Mouse (Mus musculus): ENCODE data around the gene Amer3.
"Not testable (repeated sequence)": the region's sequence is repeated elsewhere in the genome, so short reads cannot be mapped to it uniquely, and the experiment has no call there.

The Amer3 gene

GRCm38 (mm10) chr1:34578851-34579781 lies at the start of gene Amer3:
Amer3 (plus strand) TSS chr1:34579657.
- DNase-seq (ENCODE audit: low read depth, low spot score), result peak; percentile 68

- DNase-seq (ENCODE audit: low read depth, low spot score), result not testable (repeated sequence)
Measured at GRCm38 (mm10) chr1:34534574-34534973, 44.9 kb upstream of the Amer3 start.

GRCm38 (mm10) chr1:34535043-34535698 lies 44.3 kb upstream of the Amer3 start, which contains the start of gene Cfc1:
Cfc1 (plus strand) TSS chr1:34535648.
- not testable (repeated sequence) for DNase-seq (ENCODE audit: low read depth, low spot score)

- peak; percentile 4 for DNase-seq (ENCODE audit: low read depth, low spot score)
Measured at GRCm38 (mm10) chr1:34536291-34536766, 43.1 kb upstream of the Amer3 start.

GRCm38 (mm10) chr1:34536767-34537485 lies 42.5 kb upstream of the Amer3 start:
- peak; percentile 48 for DNase-seq (ENCODE audit: low read depth, low spot score)

- no peak for DNase-seq (ENCODE audit: low read depth, low spot score)
Measured at GRCm38 (mm10) chr1:34547074-34547473, 32.4 kb upstream of the Amer3 start.

- no peak for DNase-seq (ENCODE audit: low read depth, low spot score)
Measured at GRCm38 (mm10) chr1:34553690-34554089, 25.8 kb upstream of the Amer3 start.

GRCm38 (mm10) chr1:34554275-34554674 lies 25.2 kb upstream of the Amer3 start:
- no peak for DNase-seq (ENCODE audit: low read depth, low spot score)

- DNase-seq (ENCODE audit: low read depth, low spot score), result no peak
Measured at GRCm38 (mm10) chr1:34560843-34561242, 18.6 kb upstream of the Amer3 start, which contains the start of gene Prss40. Prss40 (minus strand) TSS chr1:34560943.

GRCm38 (mm10) chr1:34564383-34565045 lies 14.9 kb upstream of the Amer3 start:
- no peak for DNase-seq (ENCODE audit: low read depth, low spot score)

GRCm38 (mm10) chr1:34568120-34568519 lies 11.3 kb upstream of the Amer3 start:
- DNase-seq (ENCODE audit: low read depth, low spot score), result no peak

- DNase-seq (ENCODE audit: low read depth, low spot score), result no peak
Measured at GRCm38 (mm10) chr1:34569876-34570275, 9.6 kb upstream of the Amer3 start.

- DNase-seq (ENCODE audit: low read depth, low spot score), result no peak
Measured at GRCm38 (mm10) chr1:34571431-34571830, 8.0 kb upstream of the Amer3 start.

GRCm38 (mm10) chr1:34573221-34573620 lies 6.2 kb upstream of the Amer3 start:
- no peak for DNase-seq (ENCODE audit: low read depth, low spot score)

- no peak for DNase-seq (ENCODE audit: low read depth, low spot score)
Measured at GRCm38 (mm10) chr1:34579782-34580356, 412 bp downstream of the Amer3 start.

- no peak for DNase-seq (ENCODE audit: low read depth, low spot score)
Measured at GRCm38 (mm10) chr1:34582218-34582617, 2.8 kb downstream of the Amer3 start.

- DNase-seq (ENCODE audit: low read depth, low spot score), result no peak
Measured at GRCm38 (mm10) chr1:34583821-34584263, 4.4 kb downstream of the Amer3 start.

- no peak for DNase-seq (ENCODE audit: low read depth, low spot score)
Measured at GRCm38 (mm10) chr1:34584736-34585135, 5.3 kb downstream of the Amer3 start.

GRCm38 (mm10) chr1:34587298-34588096 lies 8.0 kb downstream of the Amer3 start:
- DNase-seq (ENCODE audit: low read depth, low spot score), result no peak

- DNase-seq (ENCODE audit: low read depth, low spot score), result no peak
Measured at GRCm38 (mm10) chr1:34600000-34600399, 20.5 kb downstream of the Amer3 start.

Data from forelimb bud, embryonic 11.5 days (tissue).